Mouse (Mus musculus) monocyte, adult 5-6 weeks (primary cell): ENCODE measurements at regions not wholly inside any gene's neighbourhood (a gene's known extent, or its start where the extent isn't known, plus 50 kb on each side); places are given as distances from the start of the nearest gene placed in this dataset.

Experiments
- ATAC-seq: fragments of 153-309, 156-312 bp; replicated peaks from 2 replicates; pipeline ENCODE4 v1.8.0; 2017; ENCODE audit warnings: mild to moderate bottlenecking; ENCODE audit not compliant: low TSS enrichment, insufficient number of reproducible peaks, severe bottlenecking, poor library complexity, low FRiP score

- no peak for ATAC-seq
These were observed 113.7 kb upstream of the Adamts5 start for GRCm38 (mm10) chr16:86015336-86015735.

DNA sequence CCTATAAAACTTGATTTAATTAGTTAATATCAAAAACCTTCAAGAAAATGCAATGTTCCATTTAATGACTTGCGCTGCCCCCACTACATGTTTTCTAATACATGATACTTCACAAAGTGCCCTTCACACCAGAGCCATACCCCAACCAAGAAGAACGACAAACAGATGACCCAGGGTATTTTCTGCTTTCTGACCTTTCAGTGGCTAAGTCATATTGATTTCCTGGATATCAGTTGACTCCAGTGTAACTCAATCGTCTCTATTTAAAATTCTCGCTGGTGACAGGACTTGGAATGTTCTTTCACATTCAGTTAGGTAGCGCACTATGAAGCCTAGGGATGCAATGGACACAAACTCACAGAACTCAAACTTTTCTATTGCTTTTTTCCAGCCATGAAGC lies 109.4 kb upstream of the Adamts5 start:
- no peak for ATAC-seq

- no peak for ATAC-seq
These were observed 108.2 kb upstream of the Adamts5 start for GRCm38 (mm10) chr16:86009638-86010329.

DNA sequence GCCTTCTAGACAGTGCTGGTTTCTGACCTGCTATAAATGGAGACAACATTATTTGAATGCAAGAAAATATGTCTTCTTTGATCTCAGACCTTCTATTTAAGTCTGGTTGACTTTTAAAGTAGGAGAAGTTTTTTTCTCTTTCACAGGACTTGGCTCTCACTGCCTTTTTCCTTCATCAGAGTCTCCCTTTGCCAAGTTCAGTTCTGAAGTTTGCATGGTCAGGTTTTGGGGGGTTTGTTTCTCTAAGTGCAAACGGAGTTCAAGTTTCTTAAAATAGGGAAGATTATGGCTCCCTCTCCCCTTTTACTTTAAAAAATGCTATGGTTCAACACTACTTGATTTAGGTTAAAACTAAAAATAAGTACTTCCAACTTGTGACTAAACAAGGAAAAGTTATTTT lies 106.2 kb upstream of the Adamts5 start:
- ATAC-seq: no peak

DNA sequence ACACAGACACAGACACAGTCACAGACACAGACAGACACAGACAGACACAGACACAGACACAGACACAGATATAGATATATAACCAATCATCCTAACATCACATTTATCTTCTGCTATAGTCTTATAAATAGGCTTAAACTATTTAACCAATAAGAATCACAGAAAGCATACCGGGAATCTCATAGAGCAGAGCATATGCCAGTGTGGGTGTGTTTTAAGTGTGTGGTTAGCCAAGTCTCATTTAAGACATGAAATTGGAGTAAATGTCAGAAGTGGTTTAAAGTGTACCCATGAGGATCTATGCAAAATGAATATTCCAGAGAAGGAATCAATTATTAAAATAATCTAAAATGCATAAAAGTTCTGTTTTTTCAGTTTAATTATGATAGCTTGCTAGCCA lies 99.2 kb upstream of the Adamts5 start:
- ATAC-seq: no peak

GRCm38 (mm10) chr16:85985841-85986240 lies 84.2 kb upstream of the Adamts5 start:
- no peak for ATAC-seq

GRCm38 (mm10) chr16:85977102-85977501 lies 75.5 kb upstream of the Adamts5 start:
- ATAC-seq: no peak

GRCm38 (mm10) chr16:85966892-85967444 lies 65.3 kb upstream of the Adamts5 start:
- no peak for ATAC-seq

DNA sequence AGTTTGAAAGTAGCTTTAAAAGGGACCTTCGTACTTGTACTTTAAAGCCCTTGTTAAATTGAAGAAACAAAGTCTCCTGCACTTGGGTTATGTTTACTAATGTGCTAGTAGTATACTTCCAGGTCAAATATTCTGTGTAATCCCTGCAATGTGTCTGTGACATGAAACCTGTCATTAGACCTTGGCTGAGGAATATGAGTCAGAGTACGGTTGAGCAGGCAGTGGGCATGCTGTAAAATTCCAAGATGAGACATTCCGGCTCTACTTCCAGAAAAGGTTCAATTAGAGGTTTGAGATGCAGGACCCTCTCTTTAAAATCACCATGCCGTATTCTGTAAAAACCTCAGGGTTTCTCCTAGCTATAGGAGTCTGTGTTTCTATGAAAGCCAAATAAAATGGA lies 64.6 kb upstream of the Adamts5 start:
- no peak for ATAC-seq

DNA sequence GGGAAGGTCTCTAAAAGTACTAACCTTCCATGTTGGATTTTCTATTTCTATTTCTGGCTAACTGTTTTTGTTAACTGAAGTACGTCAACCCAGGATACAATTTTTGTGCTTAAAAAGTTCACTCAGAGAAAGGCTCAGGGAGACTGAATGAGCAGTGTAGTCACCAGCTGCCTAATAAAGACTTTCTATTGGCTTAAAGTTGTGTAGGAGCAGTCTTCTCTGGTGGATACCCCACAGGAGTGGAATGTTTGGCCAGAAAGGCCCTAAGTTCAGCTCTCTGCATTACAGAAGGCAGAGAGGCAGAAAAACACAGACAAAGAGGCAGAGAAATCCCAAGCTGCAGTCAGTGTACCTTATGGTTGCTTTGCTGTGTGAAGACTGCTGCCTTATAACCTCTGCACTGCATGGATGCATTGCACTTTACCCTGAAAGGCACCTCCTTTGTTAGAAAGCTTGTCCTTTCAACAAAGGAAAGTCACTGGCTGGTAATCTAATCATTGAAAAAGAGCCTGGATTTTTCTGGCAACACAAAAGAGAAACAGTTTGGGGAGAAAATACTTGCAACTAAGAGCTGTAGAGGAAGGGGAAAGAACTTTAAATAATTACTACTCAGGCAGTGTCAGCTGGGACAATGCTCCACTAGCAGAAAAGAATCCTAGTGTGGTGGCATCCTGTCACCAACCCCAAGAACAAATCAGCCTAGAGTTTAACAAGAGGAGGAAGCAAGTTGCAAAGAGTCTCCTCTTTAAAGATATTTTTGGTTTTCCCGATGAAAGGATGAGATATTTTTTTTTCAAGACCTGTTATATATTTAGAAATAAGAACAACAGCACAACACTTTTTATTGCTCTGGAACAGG lies 63.0 kb upstream of the Adamts5 start:
- no peak for ATAC-seq

DNA sequence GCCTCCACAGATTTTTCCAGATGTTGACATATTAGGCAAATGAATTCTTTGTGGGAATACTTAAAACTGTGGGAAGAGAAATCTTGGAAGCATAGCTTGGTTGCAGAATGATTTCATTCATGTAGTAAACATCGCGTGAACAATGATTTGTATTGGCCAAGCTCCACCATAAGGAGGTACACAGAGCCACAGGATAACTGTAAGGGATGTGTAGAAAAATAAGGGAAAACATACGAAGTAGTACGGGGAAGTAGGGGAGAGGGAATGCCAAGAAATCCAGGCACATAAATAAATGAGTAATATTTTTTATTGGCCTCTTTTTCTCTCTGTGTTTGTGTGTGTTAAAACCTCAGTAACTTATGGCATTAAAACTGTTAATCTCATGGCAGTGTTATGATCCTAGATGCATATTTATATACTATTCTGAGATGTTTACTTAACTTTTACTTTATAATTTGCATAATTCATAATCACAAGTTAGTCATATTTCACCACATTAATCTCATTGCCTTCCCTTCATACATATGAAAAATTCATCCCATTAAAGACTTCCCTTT lies 54.5 kb upstream of the Adamts5 start:
- no peak for ATAC-seq

- no peak for ATAC-seq
These were observed 50.0 kb upstream of the Adamts5 start for GRCm38 (mm10) chr16:85951628-85952027.
